Mouse (Mus musculus): ENCODE results near the gene Atl1. TPM values are rescaled to one million over a fixed set of nuclear protein-coding genes. Genes with fewer than 3 reads are reported as not detected.
A peak's percentile ranks its signal among the peaks of the same experiment; 100 is the strongest.

Gene Atl1
- polyA plus RNA-seq, 1 experiment = 79.9 TPM

GRCm38 (mm10) chr12:69976688-69977087 lies 84.3 kb downstream of the Atl1 start:
- WGBS = 87% methylated on average over 6 of the region's 6 CpGs
- Histone ChIP-seq H3K27ac (ENCODE audit: insufficient read depth, low read length) (no peak overlapping the region), H3K4me3 (replicated peaks; ENCODE audit: insufficient read depth, low read depth, low read length) (no peak overlapping the region), H3K4me1 (ENCODE audit: control insufficient read depth, insufficient read depth, low read length) (peaks cover 4% of the 10 kb centered on the region; the same call in 1 of the 2 replicates), H3K27me3 (ENCODE audit: control insufficient read depth, insufficient read depth, low read length) (no peaks in the 10 kb centered on the region)
- TF ChIP-seq CTCF (IDR thresholded peaks at IDR 0.05; ENCODE audit: borderline replicate concordance, insufficient read depth, low read depth, low read length) (no peak), POLR2A (IDR thresholded peaks at IDR 0.05; ENCODE audit: borderline replicate concordance, insufficient read depth, low read length) (no peak)
- no peak for DNase-seq

- peaks cover 4% of the 10 kb centered on the region; the same call in 1 of the 2 replicates for H3K4me1 ChIP-seq (ENCODE audit: control insufficient read depth, insufficient read depth, low read length)
- no peak overlapping the region for H3K4me3 ChIP-seq (replicated peaks; ENCODE audit: insufficient read depth, low read depth, low read length)
- no peak for TF ChIP-seq CTCF (IDR thresholded peaks at IDR 0.05; ENCODE audit: borderline replicate concordance, insufficient read depth, low read depth, low read length)
- no peak for TF ChIP-seq POLR2A (IDR thresholded peaks at IDR 0.05; ENCODE audit: borderline replicate concordance, insufficient read depth, low read length)
- H3K27me3 ChIP-seq (ENCODE audit: control insufficient read depth, insufficient read depth, low read length) = no peaks in the 10 kb centered on the region
- 35% methylated on average over 9 of the region's 9 CpGs for WGBS
- DNase-seq = no peak
- H3K27ac ChIP-seq (ENCODE audit: insufficient read depth, low read length) = no peak overlapping the region
Measured at GRCm38 (mm10) chr12:69977376-69977998, 85.1 kb downstream of the Atl1 start.

- no peak overlapping the region for H3K27ac ChIP-seq (ENCODE audit: insufficient read depth, low read length)
- 66% methylated on average over 5 of the region's 5 CpGs for WGBS
- TF ChIP-seq CTCF (IDR thresholded peaks at IDR 0.05; ENCODE audit: borderline replicate concordance, insufficient read depth, low read depth, low read length) (peak; percentile 16; the same call in 1 of the 2 replicates), POLR2A (IDR thresholded peaks at IDR 0.05; ENCODE audit: borderline replicate concordance, insufficient read depth, low read length) (no peak)
- H3K4me3 ChIP-seq (replicated peaks; ENCODE audit: insufficient read depth, low read depth, low read length) = no peak overlapping the region
- no peak for DNase-seq
- H3K27me3 ChIP-seq (ENCODE audit: control insufficient read depth, insufficient read depth, low read length) = no peaks in the 10 kb centered on the region
- no peaks in the 10 kb centered on the region for H3K4me1 ChIP-seq (ENCODE audit: control insufficient read depth, insufficient read depth, low read length)
Measured at GRCm38 (mm10) chr12:69982874-69983273, 90.5 kb downstream of the Atl1 start.

- H3K4me1 ChIP-seq (ENCODE audit: control insufficient read depth, insufficient read depth, low read length) = no peaks in the 10 kb centered on the region
- no peak overlapping the region for H3K27ac ChIP-seq (ENCODE audit: insufficient read depth, low read length)
- no peak for DNase-seq
- no peaks in the 10 kb centered on the region for H3K27me3 ChIP-seq (ENCODE audit: control insufficient read depth, insufficient read depth, low read length)
- no peak overlapping the region for H3K4me3 ChIP-seq (replicated peaks; ENCODE audit: insufficient read depth, low read depth, low read length)
- TF ChIP-seq CTCF (IDR thresholded peaks at IDR 0.05; ENCODE audit: borderline replicate concordance, insufficient read depth, low read depth, low read length) (no peak), POLR2A (IDR thresholded peaks at IDR 0.05; ENCODE audit: borderline replicate concordance, insufficient read depth, low read length) (no peak)
- 22% methylated on average over 4 of the region's 4 CpGs for WGBS
Measured at GRCm38 (mm10) chr12:69985546-69985945, 93.1 kb downstream of the Atl1 start.

- DNase-seq = peak in 1 of 2 experiments; percentile 40
- peak overlapping the region; percentile 82 for H3K4me3 ChIP-seq (replicated peaks; ENCODE audit: insufficient read depth, low read depth, low read length)
- no peak for TF ChIP-seq CTCF (IDR thresholded peaks at IDR 0.05; ENCODE audit: borderline replicate concordance, insufficient read depth, low read depth, low read length)
- TF ChIP-seq POLR2A (IDR thresholded peaks at IDR 0.05; ENCODE audit: borderline replicate concordance, insufficient read depth, low read length) = no peak
- WGBS = 1% methylated on average over 36 of the region's 36 CpGs
- no peak overlapping the region; the same call in 1 of the 2 replicates for H3K27ac ChIP-seq (ENCODE audit: insufficient read depth, low read length)
- H3K4me1 ChIP-seq (ENCODE audit: control insufficient read depth, insufficient read depth, low read length) = no peaks in the 10 kb centered on the region
- H3K27me3 ChIP-seq (ENCODE audit: control insufficient read depth, insufficient read depth, low read length) = no peaks in the 10 kb centered on the region
Measured at GRCm38 (mm10) chr12:69986241-69986762, 93.9 kb downstream of the Atl1 start.

GRCm38 (mm10) chr12:69986786-69987497 lies 94.5 kb downstream of the Atl1 start, which contains the start of gene Sav1:
Sav1 (minus strand) TSS chr12:69987002.
- no peak for TF ChIP-seq CTCF (IDR thresholded peaks at IDR 0.05; ENCODE audit: borderline replicate concordance, insufficient read depth, low read depth, low read length)
- TF ChIP-seq POLR2A (IDR thresholded peaks at IDR 0.05; ENCODE audit: borderline replicate concordance, insufficient read depth, low read length) = peak; percentile 85
- H3K27ac ChIP-seq (ENCODE audit: insufficient read depth, low read length) = peak within 1 kb of the TSS; percentile 87
- WGBS = under 1% methylated on average over 102 of the region's 102 CpGs
- H3K4me3 ChIP-seq (replicated peaks; ENCODE audit: insufficient read depth, low read depth, low read length) = peak within 1 kb of the TSS; percentile 82
- H3K27me3 ChIP-seq (ENCODE audit: control insufficient read depth, insufficient read depth, low read length) = no peaks in the 10 kb centered on the region
- peak; percentile 91 to 92 for DNase-seq
- no peaks in the 10 kb centered on the region for H3K4me1 ChIP-seq (ENCODE audit: control insufficient read depth, insufficient read depth, low read length)

GRCm38 (mm10) chr12:69995382-69995781 lies 103.0 kb downstream of the Atl1 start:
- 76% methylated on average over 3 of the region's 3 CpGs for WGBS
- Histone ChIP-seq H3K27me3 (ENCODE audit: control insufficient read depth, insufficient read depth, low read length) (no peaks in the 10 kb centered on the region), H3K27ac (ENCODE audit: insufficient read depth, low read length) (no peak overlapping the region), H3K4me3 (replicated peaks; ENCODE audit: insufficient read depth, low read depth, low read length) (no peak overlapping the region), H3K4me1 (ENCODE audit: control insufficient read depth, insufficient read depth, low read length) (no peaks in the 10 kb centered on the region)
- TF ChIP-seq CTCF (IDR thresholded peaks at IDR 0.05; ENCODE audit: borderline replicate concordance, insufficient read depth, low read depth, low read length) (no peak), POLR2A (IDR thresholded peaks at IDR 0.05; ENCODE audit: borderline replicate concordance, insufficient read depth, low read length) (no peak)
- DNase-seq = no peak

Measured in cerebellum, adult 2 months (tissue).